Mouse (Mus musculus) left cerebral cortex, postnatal 36 days (tissue): ENCODE results near the gene Mtrf1. TPM values are rescaled to one million over a fixed set of nuclear protein-coding genes. Genes with fewer than 3 reads are reported as not detected.
"Not testable (repeated sequence)": the region's sequence is repeated elsewhere in the genome, so short reads cannot be mapped to it uniquely, and the experiment has no call there.

ENCODE experiments used
- DNase-seq, 2 experiments: peaks; one replicate each; pipeline ENCODE4 v3.0.0; 2021 to 2022; ENCODE audit warnings: low spot score in 2 of 2, mixed read lengths in 1 of 2
- intact Hi-C: fragments of 180-260 bp; cut with DNase I; formaldehyde crosslinking; loops from one replicate; pipeline ENCODE4 v1.15.1; 2025
- total RNA-seq, 2 experiments: library from RNA; stranded (reverse); gene quantifications; 2 replicates each; pipeline ENCODE4 v1.2.3; 2021

Mtrf1 gene
- 1 to 10 TPM; 5.1 to 5.5 TPM for total RNA-seq

DNA sequence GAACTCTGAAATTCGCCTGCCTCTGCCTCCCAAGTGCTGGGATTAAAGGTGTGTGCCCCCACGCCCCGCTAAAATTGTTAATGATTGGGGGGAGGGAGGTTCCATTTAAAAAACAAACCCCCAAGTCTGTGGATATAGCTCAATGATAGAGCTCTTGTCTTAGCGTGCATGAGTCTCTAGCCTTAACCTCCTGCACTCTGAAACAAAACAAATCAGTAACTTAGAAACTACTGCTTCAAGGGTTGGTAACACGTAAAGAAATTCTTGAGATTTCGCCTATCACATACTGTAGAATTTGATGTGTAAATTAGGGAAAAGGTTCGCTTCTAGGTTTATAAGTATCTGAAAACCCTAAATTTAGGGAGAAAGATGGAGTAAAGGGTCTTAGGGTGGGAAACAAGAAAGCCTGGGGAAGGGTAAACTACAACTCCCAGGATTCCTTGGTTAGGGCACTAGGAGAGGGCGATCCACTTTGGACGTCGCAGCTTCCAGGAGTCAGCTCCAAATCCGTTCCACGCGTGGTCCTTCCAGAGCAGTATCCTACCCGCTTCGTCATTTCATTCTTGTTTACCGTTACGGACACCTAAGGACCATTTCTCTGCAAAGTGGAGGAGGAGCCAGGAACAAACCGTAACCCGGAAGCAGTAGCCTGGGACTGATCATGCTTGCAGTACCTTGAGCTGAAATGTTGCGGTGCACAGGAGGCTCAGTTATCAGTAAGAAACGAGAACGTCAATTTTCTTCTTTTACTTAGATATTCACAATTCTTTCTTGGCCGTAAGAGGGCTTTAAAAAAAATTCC, at the start of gene Mtrf1:
TSS of gene Mtrf1 (plus strand) at position 452 of the 802 bp plus-strand sequence.
- peak; percentile 72 to 75 for DNase-seq
- intact Hi-C loops: loop anchor here (1.0 to 5.0 kb wide), 2 partner anchors 29 to 70 kb away; partner anchors contain the start of gene Kbtbd7

GRCm38 (mm10) chr14:79358055-79358454, 39.5 kb upstream of the Mtrf1 start:
- intact Hi-C loops: no loop called here

DNA sequence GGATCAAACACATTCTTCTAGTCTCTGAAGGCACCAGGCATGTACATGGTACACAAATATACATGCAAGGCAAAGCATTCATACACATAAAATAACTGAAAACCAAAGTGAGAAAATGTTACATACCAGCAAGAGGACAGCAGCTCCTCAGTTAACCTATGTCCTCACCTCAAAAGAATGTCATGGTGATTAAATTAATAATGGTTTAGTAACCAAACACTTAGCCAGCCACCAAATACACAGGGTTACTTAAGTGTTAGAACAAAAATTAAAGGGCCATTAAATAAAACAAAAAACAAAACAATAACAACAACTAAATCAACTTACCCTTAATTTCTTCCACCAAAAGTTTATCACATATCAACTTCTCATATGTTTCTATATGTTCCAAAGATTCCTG, 20.5 kb upstream of the Mtrf1 start:
- DNase-seq: no peak
- intact Hi-C loops: no loop called here

More at GRCm38 (mm10) chr14:79358055-79358454, 39.5 kb upstream of the Mtrf1 start:
- DNase-seq: no peak

GRCm38 (mm10) chr14:79383120-79383519, 14.5 kb upstream of the Mtrf1 start:
- intact Hi-C loops: no loop called here
- DNase-seq: no peak

DNA sequence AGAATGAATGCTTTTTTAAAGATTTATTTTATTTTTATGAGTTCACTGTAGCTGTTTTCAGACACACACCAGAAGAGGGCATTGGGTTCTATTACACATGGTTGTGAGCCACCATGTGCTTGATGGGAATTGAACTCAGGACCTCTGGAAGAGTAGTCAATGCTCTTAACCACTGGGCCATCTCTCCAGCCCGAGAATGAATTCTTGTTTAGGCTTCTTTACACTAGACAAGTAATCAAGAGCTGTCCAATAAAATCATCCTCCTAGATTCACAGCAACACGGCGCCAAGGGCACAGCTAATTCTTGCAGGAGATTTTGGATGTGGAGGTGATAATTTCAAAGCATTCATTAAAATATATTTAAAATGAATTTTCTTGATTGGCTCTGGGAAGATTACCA, 9.3 kb upstream of the Mtrf1 start:
- DNase-seq: no peak
- intact Hi-C loops: no loop called here

DNA sequence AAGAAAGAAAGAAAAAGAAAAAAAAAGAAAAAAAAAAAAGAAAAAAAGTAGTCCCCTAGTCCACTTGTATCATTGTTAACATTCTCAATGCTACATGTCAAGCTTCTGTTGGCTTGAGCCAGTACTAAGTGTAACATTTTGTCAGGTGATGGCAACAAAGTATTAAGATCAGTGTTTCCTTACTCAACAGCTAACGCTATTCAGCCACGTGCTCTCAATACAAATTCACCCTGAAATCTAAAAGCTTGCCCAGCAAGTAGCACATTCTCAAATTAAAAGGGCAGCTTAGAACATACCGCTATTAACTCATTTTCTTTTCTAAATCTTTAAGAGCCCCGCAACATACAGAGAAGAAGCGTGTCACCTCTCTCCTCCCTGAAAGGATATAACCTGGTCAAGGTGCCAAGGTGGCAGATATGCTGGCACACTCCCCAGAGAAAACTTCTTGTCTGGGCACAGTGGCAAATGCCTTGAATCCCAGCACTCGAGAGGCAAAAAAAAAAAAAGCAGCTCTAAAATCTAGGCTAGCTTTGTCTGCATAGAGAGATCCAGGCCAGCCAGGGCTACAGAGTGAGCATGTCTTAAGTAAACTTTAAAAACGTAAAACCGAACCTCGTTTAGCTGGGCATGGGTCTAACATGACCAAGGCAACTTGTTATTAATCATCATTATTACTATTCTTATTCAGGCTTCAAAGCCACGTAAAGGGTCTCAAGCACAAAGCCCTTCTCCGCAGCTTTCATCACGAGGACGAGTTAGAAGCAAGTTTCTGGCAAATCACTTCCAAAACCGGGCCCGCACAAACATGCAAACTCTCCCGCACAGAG, 7.9 kb upstream of the Mtrf1 start:
- intact Hi-C loops: no loop called here
- DNase-seq: no peak

DNA sequence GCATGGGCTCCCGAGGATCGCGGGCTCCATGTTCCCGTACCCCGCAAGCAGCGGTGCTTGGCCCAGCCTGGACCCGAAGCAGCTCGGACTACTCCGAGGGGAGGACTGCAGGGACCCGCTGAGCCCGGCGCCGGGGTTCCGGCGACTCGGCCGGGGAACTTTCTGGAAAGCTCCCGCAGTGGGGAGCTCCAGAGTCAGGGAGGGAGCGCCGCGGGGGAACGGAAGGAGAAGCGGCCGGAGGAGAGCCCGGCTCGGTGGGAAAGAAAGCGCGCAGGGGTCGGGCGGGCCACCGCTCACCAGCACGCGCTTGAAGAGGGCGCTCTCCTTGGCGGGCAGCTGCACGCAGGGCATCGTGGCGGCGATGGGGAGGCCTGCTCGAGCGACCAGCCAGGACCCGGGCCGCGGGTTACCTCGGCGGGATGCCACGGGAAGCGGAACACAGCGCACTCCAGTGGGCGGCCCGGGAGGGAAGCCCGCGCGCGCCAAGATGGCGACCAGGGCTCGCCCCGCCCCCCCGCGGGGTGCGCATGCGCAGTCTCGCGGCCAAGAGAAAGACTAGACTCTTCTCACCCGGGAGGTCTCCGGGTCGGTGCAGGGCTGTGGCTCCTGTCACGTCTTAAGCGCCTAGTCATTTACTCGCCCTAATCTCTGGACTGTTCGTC, 7.2 kb upstream of the Mtrf1 start, which contains the start of gene Naa16:
TSS of gene Naa16 (minus strand) at position 514 of the 662 bp plus-strand sequence.
- intact Hi-C loops: no loop called here
- peak; percentile 93 to 95 for DNase-seq

- DNase-seq: no peak
- intact Hi-C loops: no loop called here
These were observed 4.3 kb upstream of the Mtrf1 start for GRCm38 (mm10) chr14:79393289-79393688.

GRCm38 (mm10) chr14:79394564-79394963, 3.0 kb upstream of the Mtrf1 start:
- intact Hi-C loops: no loop called here
- no peak for DNase-seq

DNA sequence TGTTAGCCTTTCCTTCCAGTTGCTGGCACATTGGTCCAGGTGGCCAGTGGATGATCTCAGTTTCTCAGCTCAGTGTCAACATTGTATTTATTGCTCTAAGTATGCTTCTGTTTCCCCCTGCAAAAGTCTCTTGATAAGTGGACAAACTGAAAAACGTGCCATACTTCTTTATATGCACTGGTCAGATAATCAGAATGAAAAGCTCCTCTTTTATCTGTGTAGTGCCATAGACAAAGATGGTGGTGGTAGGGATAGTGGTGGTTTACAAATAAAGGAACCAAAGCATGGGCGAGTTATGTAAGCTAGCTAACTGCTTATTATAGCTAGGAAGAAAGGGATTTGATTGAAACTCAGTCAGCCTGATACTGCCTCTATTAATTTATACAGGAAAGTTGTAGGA, 10.1 kb downstream of the Mtrf1 start:
- intact Hi-C loops: no loop called here
- no peak for DNase-seq

GRCm38 (mm10) chr14:79409278-79409830, 11.8 kb downstream of the Mtrf1 start:
- no peak for DNase-seq
- intact Hi-C loops: no loop called here

- intact Hi-C loops: no loop called here
- DNase-seq: no peak
These were observed 13.1 kb downstream of the Mtrf1 start for GRCm38 (mm10) chr14:79410662-79411061.

- DNase-seq: no peak
- intact Hi-C loops: no loop called here
These were observed 15.5 kb downstream of the Mtrf1 start for GRCm38 (mm10) chr14:79413121-79413520.

- intact Hi-C loops: no loop called here
- DNase-seq: no peak
These were observed 22.6 kb downstream of the Mtrf1 start for GRCm38 (mm10) chr14:79420083-79420685.

DNA sequence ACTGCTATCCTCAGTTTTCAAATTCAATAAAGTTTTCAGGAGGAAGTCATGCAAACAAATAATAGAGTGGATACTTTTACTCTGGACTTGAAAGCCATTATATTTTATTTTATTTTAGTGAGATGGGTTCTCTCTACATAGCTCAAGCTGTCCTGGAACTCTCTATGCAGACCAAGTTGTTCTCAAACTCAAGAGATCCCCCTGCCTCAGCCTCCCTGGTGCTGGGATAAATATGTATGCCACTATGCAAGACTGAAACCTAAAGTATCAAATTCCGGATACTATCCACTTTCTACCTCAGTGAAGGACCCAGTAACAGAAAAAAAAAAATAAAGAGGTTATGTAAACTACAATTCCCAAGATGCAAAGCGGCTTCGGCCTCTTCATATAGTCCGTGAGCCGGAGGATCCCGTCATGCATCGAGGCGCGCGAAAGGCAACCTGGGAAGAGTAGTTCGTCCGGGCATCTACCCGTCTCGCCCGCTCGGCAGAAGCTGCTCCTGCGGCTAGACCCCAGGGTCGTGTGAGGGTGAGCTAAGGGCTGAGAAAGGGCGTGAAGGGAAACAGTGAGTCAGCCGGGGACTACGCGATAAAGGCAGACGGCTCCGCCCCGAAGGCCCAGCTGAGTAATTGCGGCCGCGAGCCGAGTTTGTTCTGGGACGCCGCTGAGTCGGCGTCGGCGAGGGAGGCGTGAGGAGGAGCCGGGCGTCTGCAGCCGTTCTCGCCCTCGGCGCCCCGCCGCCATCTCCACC, 28.6 kb downstream of the Mtrf1 start, which contains the start of gene Kbtbd7:
TSS of gene Kbtbd7 (plus strand) at position 533 of the 751 bp plus-strand sequence.
- intact Hi-C loops: loop anchor here (1.0 kb wide), 2 partner anchors 25 to 29 kb away; partner anchors contain the start of genes Kbtbd6 and Mtrf1
- peak; percentile 93 to 94 for DNase-seq

GRCm38 (mm10) chr14:79426730-79427365, 29.3 kb downstream of the Mtrf1 start:
- DNase-seq: not testable (repeated sequence)
- intact Hi-C loops: loop anchor here (1.0 kb wide), 2 partner anchors 24 to 30 kb away; partner anchors contain the start of genes Kbtbd6 and Mtrf1

- no peak for DNase-seq
- intact Hi-C loops: no loop called here
These were observed 36.5 kb downstream of the Mtrf1 start for GRCm38 (mm10) chr14:79434068-79434467.

DNA sequence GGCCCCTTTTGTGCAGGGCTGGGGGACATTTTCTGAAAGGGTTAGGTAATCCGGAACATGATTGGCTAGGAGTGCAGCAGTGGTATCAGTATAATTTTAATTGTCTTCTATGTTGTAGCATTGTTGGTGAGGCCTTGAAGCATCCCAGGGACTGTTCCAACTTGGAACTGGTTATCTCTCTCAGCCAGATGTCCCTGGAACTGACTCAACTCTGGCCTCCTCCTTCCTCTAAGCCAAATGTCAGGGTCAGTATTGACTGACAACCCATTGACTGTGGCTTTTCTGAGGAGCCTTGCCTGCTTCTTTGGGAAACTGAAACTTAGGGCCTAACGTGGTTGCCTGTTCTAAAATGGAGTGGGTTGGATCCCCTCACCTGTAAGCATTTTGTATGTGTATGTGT, 43.1 kb downstream of the Mtrf1 start:
- intact Hi-C loops: no loop called here

More for the DNA sequence above, 43.1 kb downstream of the Mtrf1 start:
- DNase-seq: no peak
